Mouse (Mus musculus): ENCODE measurements at regions not wholly inside any gene's neighbourhood (a gene's known extent, or its start where the extent isn't known, plus 50 kb on each side); places are given as distances from the start of the nearest gene placed in this dataset.
"Not testable (repeated sequence)": the region's sequence is repeated elsewhere in the genome, so short reads cannot be mapped to it uniquely, and the experiment has no call there.

GRCm38 (mm10) chr12:15565941-15566784 lies 250.6 kb downstream of the Trib2 start:
- no peak for DNase-seq (ENCODE audit: low read depth)

- DNase-seq (ENCODE audit: low read depth): no peak
These were observed 253.9 kb downstream of the Trib2 start for GRCm38 (mm10) chr12:15562826-15563225.

GRCm38 (mm10) chr12:15555471-15555870 lies 261.3 kb downstream of the Trib2 start:
- no peak for DNase-seq (ENCODE audit: low read depth)

DNA sequence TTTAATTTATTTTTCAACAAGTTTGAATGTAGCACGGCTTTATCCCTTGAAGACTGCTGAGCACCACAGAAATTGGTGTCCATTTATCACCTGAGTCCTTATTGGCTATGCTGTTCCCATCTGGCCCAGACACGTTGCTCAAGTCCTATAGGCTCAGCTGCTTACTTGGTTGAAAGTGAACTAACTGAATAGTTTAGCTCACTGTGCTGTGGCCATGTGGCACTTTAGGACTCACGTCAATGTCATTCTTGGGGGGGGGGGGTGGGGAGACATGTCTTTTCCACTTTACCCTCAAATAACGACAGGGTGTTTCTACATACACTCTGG lies 263.1 kb downstream of the Trib2 start:
- no peak for DNase-seq (ENCODE audit: low read depth)

DNA sequence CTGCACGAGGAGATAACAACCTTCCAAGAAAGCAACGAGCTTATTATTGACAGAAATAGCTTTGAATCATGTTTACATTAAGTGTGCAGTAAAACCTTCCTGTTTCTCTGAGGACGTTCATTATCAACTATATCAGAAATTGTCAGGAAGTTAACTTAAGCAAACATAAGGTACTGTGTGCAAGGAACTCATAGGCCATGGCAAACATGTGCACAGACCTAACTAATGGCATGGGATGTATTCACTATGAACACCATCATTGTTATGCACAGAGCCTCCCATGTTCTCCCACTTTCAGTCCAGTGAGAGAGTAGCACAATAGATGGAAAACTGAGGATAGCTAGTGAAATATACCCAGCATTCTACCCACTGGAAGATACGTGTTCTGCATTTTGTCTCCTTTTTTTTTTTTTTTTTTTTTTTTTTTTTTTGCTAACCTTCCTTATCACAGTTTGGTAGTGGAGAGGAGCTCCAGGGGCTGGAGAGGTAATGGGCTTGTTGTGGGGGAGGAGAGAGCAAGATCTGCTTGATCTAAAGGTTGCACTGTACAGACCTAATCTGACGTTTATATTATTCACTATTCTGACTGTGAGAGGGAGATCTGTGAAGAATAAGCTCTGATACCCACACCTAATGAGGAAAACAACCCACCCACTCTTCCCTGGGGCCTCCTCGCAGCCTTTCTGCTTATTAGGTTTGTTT lies 263.6 kb downstream of the Trib2 start:
- DNase-seq (ENCODE audit: low read depth): no peak

DNA sequence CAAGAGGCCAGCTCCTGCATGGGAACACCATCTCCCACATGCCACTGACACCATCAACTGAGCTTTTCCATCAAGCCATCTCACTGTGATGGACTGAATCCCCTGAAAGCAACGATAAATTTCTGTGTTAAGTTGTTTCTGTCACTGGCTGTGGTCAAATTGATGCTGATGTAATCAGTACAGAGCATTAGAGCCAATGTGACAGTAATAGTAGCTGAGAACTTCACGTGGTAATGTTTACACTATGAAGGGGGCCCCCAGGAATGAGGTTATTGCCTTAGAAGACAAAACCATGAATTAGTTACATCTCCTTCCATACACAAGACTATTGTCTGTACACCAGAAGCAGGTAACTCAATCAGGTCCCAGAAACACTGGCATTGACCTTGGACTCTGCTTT lies 264.5 kb downstream of the Trib2 start:
- DNase-seq (ENCODE audit: low read depth): no peak

- DNase-seq (ENCODE audit: low read depth): no peak
These were observed 265.3 kb downstream of the Trib2 start for GRCm38 (mm10) chr12:15551281-15551900.

- no peak for DNase-seq (ENCODE audit: low read depth)
These were observed 272.4 kb downstream of the Trib2 start for GRCm38 (mm10) chr12:15544351-15544750.

- no peak for DNase-seq (ENCODE audit: low read depth)
These were observed 274.2 kb downstream of the Trib2 start for GRCm38 (mm10) chr12:15542486-15542885.

DNA sequence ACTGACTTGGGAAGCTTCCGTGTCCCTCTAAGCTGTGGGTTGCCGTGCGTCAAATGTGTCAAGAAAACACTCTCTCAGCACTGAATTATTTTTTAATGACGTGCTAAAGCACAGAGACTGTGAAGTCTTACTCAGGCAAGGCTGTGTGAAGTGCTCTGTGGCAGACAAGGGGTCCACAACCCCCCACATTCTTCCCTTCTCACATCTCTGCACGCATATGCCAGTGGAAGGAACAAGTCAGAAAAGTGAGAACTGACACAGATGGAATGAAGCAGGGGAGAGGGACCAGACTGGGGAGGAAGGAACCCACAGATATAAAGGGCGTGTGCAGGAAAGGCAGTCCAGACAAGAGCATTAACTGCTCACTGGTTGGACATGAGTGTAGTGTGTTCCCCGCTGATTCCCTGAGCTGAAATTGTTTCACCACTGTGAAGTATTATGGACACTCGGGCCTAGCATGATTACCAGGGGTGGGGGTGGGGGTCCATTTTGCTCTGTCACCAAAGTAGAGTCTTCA lies 279.8 kb downstream of the Trib2 start:
- no peak for DNase-seq (ENCODE audit: low read depth)

DNA sequence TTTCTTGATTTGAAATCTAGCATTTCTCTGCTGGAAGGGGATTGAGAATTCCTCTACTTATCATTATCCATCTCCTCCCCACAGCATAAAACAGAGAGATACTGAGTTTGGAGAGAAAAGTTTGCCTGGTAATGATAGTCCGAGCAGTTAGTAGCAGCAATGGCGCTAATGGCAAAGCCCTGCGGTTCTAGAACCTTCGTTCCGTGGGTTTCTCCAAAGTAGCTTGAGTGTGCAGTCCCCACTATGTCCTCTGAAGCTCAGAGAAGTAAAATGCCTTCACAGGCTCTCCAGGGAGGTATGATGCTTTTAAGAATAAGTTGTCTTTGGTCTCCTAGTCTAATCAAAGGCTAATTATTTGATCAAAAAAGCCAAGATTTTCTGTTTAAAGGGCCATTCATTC lies 280.5 kb downstream of the Trib2 start:
- DNase-seq (ENCODE audit: low read depth): no peak

DNA sequence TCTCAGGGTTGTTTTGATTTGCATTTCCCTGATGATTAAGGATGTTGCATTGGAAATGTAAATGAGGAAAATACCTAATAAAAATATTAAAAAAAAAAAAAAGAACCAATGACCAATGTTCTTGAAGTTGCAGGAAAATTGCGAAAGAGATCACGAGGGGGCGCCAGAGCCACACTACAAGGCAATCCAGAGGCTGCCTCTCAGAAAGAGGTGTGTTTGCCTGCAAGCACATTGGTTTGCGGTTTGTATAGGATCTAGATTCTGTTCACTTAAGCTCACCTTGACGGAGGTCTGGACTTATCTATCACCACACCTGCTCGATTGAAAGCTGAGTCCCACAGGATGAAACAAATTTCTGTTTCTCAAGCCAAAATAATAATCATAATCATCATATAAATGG lies 280.9 kb downstream of the Trib2 start:
- no peak for DNase-seq (ENCODE audit: low read depth)

- no peak for DNase-seq (ENCODE audit: low read depth)
These were observed 295.8 kb downstream of the Trib2 start for GRCm38 (mm10) chr12:15520783-15521407.

DNA sequence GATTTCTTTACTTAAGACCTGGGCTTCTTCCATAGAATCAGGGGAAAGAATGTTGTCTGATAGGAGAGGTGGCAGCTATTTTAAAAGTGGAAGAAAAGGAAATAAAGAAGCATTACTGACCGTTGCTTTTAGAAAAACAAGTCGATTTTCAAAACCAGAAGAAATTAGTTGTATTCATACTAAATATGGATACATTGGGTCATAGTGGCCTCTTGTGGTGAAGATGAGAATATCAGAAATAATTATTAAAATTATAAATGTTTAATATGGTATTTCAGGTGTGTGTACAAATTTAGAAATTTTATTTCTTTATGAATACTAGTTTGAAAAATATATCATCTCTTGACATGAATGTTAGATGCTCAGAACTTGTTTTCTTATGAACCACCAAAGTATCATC lies 304.7 kb downstream of the Trib2 start:
- DNase-seq (ENCODE audit: low read depth): no peak

DNA sequence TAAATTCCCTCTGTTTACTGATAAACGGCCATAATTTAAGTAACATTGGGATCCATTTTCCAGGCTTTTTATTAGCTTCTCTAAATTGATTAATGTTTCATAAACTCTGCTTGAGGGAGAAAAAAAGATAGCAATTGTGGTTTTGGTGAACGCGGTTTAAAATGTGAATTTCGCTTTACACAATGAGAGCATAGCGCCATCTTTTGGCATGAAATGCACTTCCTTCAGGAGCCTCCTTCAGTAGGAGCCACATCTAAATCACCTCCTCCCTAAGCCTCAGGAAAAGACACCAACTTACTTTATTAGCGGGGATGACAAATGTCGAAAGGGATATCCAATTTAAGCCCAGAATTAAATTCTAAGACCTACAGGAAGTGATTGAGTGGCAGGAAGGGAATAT lies 309.1 kb downstream of the Trib2 start:
- DNase-seq (ENCODE audit: low read depth): no peak

DNA sequence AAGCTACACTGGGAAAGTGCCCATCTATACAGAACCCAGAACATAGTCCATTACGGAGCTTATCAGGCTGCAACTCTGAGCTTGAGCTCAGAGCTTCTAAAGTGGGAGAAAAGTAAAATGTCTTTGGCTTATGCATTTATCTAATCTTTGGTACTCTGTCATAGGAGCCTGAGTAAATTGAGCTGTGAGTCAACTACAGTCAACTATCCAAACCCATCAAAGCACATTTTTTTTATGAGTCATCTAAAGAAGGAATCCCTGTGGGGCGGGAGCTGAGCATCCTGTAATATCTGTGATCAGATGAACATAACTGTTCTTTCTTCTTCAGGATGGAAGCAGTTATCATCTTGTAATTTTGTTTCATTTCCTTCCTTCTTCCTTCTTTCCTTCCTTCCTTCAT lies 323.1 kb downstream of the Trib2 start:
- DNase-seq (ENCODE audit: low read depth): no peak

- DNase-seq (ENCODE audit: low read depth): no peak
These were observed 344.0 kb downstream of the Trib2 start for GRCm38 (mm10) chr12:15472741-15473140.

- no peak for DNase-seq (ENCODE audit: low read depth)
These were observed 357.3 kb downstream of the Trib2 start for GRCm38 (mm10) chr12:15459429-15459828.

GRCm38 (mm10) chr12:15456369-15456768 lies 360.4 kb downstream of the Trib2 start:
- DNase-seq (ENCODE audit: low read depth): not testable (repeated sequence)

GRCm38 (mm10) chr12:15455744-15456143 lies 361.0 kb downstream of the Trib2 start:
- DNase-seq (ENCODE audit: low read depth): no peak

DNA sequence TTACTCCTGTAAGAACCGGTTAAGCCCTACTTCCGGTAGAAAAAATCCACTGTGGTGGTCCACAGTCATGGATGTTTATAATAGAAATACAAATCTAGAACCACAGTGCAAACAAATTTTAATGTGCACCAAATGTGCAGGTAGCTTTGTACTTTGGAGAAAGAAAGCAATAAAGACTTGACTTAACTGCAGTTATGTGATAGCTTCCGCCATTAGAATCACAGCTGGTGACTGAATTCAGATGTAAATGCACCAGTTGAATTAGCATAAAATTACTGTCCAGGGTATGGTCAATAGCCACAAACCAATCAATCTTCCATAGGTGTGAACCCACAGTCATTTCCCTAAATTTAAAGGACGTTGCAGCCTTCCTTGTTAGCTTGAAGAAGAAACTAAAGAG lies 367.2 kb downstream of the Trib2 start:
- no peak for DNase-seq (ENCODE audit: low read depth)

- DNase-seq (ENCODE audit: low read depth): no peak
These were observed 400.4 kb downstream of the Trib2 start for GRCm38 (mm10) chr12:15416180-15416766.

Measured in gonadal fat pad, adult 2 months (tissue).